Mouse (Mus musculus) embryonic fibroblast, embryonic 13.5 days (primary cell): ENCODE measurements at regions not wholly inside any gene's neighbourhood (a gene's known extent, or its start where the extent isn't known, plus 50 kb on each side); places are given as distances from the start of the nearest gene placed in this dataset.

ENCODE experiments used
- H3K27ac ChIP-seq: 2 replicates; pipeline ENCODE4 v1.5.1; 2012; ENCODE audit warnings: low read length, control low read depth, inconsistent platforms; ENCODE audit not compliant: insufficient read depth
- H3K4me1 ChIP-seq: 2 replicates; pipeline ENCODE4 v1.6.1; 2011; ENCODE audit warnings: low read length; ENCODE audit not compliant: control insufficient read depth, insufficient read depth
- H3K4me3 ChIP-seq: 2 replicates; pipeline ENCODE4 v1.5.1; 2011; ENCODE audit warnings: mild to moderate bottlenecking, control low read depth, low read length; ENCODE audit not compliant: insufficient read depth
- CTCF ChIP-seq: IDR thresholded peaks from 2 replicates; pipeline ENCODE4 v1.5.1; 2011; ENCODE audit warnings: mild to moderate bottlenecking, control low read depth, low read length, moderate library complexity, borderline replicate concordance; ENCODE audit not compliant: insufficient read depth
- POLR2A ChIP-seq: IDR thresholded peaks from 2 replicates; pipeline ENCODE4 v1.6.1; 2011; ENCODE audit warnings: low read depth, mild to moderate bottlenecking, control low read depth, low read length, moderate library complexity

DNA sequence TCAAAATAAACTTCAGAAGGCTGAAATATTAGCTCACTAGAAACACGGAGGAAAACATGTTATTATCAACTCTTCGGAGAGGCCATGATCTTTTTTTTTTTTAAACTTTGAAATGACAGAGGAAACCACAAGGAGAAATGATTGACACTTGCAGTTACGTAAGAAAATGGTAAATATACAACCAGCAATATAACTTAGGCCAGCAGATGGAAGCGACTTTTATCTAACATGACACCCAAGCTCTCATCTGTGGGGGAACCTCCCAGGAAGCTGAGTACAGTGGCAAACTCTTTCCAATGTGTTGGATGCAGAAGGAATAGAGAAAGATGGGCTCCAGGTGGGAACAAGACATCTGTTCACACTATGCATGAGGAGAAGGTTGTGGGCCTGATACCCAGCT is 104.2 kb downstream of the Gm5426 start:
- no peak for TF ChIP-seq POLR2A
- no peak for TF ChIP-seq CTCF
- Histone ChIP-seq H3K4me3 (no peak overlapping the region), H3K27ac (no peak overlapping the region), H3K4me1 (peaks cover 4% of the 10 kb centered on the region; the same call in 1 of the 2 replicates)

DNA sequence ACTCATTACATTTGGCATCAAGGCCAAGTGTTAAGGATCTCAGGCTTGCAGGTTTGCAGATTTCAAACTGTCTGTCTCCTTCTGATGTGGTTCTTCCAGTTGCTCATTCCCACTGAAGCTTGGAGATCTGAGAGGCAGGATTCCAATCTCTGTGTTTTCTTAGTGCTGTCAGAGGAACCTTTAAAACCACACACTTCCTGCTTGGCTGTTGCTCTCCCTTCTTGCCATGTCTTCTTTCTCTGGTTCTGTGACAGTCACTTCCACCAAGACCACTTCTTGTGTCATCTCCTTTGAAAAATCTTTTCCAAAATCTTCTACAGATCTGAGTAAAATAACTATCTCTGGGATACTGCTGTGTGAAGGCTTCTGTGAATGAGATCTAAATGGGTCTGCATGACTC is 117.3 kb downstream of the Gm5426 start:
- Histone ChIP-seq H3K4me1 (no peaks in the 10 kb centered on the region), H3K4me3 (no peak overlapping the region), H3K27ac (no peak overlapping the region)
- TF ChIP-seq CTCF (no peak), POLR2A (no peak)

DNA sequence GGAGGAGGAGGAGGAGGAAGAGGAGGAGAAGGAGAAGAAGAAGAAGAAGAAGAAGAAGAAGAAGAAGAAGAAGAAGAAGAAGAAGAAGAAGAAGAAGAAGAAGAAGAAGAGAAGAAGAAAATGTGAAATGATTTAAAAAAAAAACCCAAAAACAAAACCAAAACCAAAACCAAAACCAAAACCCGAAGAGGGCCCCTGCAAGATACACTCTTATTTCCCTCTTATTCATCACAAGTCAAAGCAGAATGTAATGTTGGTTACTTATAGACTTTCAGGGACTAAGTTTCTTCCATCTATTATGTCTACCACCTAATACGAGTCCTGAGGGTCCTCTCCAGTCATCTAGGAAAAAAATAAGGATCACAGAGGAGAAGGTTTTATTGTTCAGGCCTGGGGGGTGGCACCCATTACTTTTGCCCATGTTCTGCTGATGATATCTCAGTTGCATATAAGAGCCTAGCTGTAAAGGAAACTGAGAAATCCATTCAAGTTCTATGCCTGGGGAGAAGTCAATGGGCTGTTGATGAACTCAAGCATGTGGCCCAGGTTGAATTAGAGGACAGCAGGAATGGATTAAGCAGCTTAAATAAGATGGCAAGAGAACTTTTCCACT is 118.0 kb downstream of the Gm5426 start:
- Histone ChIP-seq H3K27ac (no peak overlapping the region), H3K4me3 (no peak overlapping the region), H3K4me1 (no peaks in the 10 kb centered on the region)
- no peak for TF ChIP-seq CTCF
- no peak for TF ChIP-seq POLR2A

DNA sequence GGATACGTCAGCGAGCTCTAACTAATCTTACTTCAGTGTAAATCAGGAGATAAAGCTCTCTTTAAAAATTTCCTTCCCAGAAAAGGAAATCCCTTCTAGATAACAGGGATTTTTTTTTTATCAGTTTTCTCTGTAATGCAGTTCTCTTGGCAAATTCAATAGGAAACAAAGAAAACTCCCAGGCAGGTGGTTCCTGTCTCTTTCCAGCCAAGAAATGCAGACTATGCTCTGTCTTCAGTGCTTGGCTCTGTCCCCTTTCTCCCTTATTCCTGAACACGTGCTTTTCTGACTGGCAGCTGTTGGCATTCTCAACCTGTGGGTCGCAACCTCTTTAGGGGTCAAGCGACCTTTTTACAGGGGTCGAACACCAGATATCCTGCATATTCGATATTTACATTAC is 121.5 kb downstream of the Gm5426 start:
- Histone ChIP-seq H3K4me1 (no peaks in the 10 kb centered on the region; the same call in 1 of the 2 replicates), H3K4me3 (no peak overlapping the region), H3K27ac (no peak overlapping the region)
- TF ChIP-seq POLR2A (no peak), CTCF (no peak)

DNA sequence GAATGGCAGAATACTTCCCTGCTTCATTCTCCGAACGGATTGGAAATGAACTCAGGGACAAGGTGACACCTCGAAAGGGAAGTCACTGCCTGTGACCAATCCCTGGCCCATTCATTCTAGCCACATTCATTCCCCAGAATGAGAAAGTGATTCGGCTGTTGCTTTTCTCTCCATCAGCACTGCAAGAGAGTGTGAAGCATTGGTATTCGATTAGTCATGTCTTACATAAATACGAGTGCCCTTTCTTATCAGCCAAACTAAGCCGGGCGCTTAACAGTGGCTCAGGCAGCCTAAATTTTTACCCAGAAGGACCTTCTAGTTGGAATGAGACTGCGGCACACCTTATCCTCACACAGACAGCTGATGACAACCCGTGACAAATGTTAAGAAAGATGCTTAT is 122.8 kb downstream of the Gm5426 start:
- TF ChIP-seq POLR2A (no peak), CTCF (no peak)
- no peak overlapping the region for H3K4me3 ChIP-seq
- H3K4me1 ChIP-seq: no peaks in the 10 kb centered on the region; the same call in 1 of the 2 replicates
- H3K27ac ChIP-seq: no peak overlapping the region

DNA sequence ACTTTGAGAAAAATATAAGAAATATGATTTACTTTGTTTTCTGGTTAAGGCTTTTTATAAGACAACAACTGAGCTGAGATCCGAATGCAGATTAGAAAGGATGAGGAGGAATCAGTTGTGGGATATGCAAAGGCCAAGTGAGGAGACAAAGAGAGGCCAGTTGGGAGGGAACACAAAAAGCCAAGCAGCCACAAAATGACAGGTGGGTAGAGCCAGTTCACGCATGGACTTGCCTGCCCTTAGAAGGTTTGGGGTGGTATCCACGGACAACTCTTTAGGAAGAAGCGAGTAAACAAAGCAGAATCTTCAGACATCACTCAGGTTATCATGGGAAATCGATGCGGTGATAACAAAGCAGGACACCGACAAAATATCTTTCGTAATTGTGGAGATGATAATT is 123.2 kb downstream of the Gm5426 start:
- TF ChIP-seq POLR2A: no peak
- TF ChIP-seq CTCF: no peak
- Histone ChIP-seq H3K27ac (no peak overlapping the region), H3K4me3 (no peak overlapping the region), H3K4me1 (no peaks in the 10 kb centered on the region; the same call in 1 of the 2 replicates)

DNA sequence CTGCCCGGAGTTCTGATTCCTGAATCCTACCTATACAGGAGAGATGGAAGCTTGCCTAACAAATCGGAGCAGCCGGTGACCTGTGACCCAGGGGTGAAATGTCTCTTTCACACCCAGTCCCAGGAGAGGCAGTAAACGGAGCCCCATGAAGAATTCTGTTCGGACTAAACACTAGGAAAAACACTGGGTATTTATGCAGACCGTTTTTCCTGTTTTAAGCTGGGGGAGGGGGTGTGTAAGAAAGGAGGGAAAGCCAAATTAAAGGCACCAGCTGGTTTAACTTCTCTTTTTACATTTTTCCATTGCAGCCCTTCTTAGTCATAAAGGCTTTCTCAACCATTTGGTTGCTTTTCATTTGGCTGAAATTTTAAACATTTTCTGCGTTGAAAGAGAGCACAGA is 127.1 kb downstream of the Gm5426 start:
- Histone ChIP-seq H3K4me3 (no peak overlapping the region), H3K27ac (peak overlapping the region; percentile 97), H3K4me1 (no peaks in the 10 kb centered on the region; the same call in 1 of the 2 replicates)
- TF ChIP-seq CTCF: no peak
- TF ChIP-seq POLR2A: no peak

DNA sequence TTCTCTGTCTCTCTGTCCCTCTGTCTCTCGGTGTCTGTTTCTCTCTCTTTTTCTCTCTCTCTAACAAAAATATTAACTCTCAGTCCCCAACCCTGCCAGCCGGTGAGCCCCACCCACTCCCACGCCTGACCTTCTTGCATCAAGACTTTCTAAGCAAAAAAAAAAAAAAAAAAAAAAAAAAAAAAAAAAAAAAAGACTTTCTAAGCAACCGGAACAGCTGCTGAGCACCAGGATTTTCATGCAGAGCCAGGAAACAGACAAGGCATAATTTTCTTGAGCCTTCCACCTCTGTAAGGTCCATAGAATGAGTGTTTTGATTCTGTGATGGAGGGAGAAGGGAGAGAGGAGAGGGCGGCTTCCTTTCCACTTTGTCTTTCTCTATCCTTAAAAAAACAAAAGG is 128.0 kb downstream of the Gm5426 start:
- Histone ChIP-seq H3K27ac (peak overlapping the region; percentile 86), H3K4me3 (no peak overlapping the region), H3K4me1 (no peaks in the 10 kb centered on the region; the same call in 1 of the 2 replicates)
- TF ChIP-seq POLR2A (no peak), CTCF (no peak)

DNA sequence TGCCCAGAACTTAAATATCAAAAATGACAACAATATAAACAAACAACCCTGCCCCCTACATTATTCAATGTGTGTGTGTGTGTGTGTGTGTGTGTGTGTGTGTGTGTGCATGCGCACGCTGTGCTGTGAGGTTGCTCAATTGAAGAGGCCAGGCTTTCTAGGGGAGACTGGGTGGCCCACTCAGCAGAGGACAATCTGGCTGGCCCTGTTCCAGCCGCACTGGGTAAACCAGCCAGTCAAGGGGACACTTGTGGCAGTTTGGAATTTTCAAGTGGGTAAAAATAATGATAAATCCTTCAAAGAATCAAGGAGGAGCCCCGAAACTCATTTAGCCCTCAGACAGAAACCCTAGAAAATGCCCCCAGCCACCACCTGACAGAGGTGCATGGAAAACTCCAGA is 128.5 kb downstream of the Gm5426 start:
- no peak for TF ChIP-seq POLR2A
- H3K4me1 ChIP-seq: no peaks in the 10 kb centered on the region; the same call in 1 of the 2 replicates
- no peak overlapping the region for H3K4me3 ChIP-seq
- peak overlapping the region; percentile 70; the same call in 1 of the 2 replicates for H3K27ac ChIP-seq

DNA sequence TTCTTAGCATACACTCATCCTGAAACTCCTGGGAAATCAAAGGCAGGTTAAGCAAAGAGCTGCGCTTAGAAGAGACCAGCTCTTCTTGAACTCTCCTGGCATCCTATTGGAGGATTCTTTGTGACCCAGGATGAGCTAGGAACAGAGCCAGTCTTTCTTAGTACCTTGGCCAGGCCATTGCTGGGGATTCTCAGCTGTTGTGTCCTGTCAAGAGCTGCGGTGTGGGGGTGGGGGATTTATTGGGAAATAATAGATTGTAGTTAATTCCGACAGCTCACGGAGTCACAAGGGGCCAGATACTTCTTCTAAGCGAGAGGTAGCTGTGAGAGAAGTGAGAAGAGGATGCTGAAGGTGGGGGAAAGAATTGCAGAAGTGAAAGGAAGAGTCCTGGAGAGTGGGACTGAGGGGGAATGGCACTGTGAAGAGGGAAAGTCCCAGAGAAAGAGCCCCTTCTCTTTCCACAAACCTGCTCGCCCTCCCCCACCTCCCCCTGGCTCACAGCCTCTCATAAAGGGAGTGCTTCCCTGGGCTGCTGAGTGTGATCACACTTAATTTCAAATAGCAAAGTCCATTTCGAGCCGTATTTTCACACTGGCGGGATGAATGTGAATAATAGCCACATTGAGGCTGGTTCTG is 129.8 kb downstream of the Gm5426 start:
- TF ChIP-seq CTCF (no peak), POLR2A (no peak)
- Histone ChIP-seq H3K4me1 (no peaks in the 10 kb centered on the region; the same call in 1 of the 2 replicates), H3K27ac (no peak overlapping the region), H3K4me3 (no peak overlapping the region)
